Mouse (Mus musculus): ENCODE results near the gene Fat3.

The Fat3 gene

DNA sequence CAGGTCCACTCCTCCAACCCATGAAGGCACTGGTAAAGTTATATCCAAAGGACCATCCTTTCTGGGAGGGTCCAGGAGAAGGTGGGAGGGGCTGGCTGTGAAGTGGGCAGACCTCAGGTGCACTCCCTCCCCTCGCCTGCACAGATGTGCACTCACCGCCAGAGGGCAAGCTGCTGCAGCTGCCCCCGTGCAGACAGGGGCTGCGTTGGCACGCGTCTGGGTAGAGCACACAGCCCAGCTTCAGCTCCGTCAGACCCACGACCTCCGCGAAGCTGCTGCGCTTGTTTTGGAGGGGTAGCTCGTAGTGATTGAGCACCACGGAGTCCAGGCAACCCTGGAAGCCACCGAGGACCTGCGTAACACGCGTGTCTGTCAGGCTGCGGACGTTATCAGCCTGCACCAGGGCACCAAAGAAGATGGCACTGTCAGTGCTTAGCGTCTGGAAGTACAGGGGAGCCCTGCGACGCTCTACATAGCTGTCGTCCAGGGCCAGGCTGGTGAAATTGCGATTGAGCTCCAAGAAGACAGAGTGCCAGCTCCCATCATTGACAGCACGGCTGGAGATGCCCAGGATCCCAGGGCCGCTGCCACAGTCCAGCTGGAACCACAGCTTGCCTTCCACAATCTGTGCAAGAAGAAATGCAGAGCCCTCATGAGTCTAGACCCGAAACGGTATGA lies 563.1 kb downstream of the Fat3 start:
- DNase-seq: no peak

- no peak for DNase-seq
Measured at GRCm38 (mm10) chr9:15930928-15931443, 570.1 kb downstream of the Fat3 start.

DNA sequence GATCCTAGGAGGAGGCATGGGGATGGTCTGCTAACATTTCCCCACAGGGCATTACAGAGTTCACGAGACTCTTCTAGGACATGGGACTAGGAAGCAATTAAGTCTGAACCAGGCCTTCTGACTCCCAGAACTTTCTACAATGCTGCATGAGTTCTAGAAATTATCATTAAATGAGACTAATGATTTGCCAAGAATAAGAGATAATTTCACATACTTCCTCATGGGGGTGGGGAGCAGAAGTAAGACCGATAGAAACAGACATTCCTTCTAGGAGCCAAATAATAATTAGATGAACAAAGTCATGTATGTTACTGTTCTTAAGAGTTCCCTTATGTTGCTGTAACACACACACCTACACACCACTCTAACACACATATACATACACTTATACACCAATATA lies 572.8 kb downstream of the Fat3 start:
- no peak for DNase-seq

- no peak for DNase-seq
Measured at GRCm38 (mm10) chr9:15927378-15928083, 573.6 kb downstream of the Fat3 start.

DNA sequence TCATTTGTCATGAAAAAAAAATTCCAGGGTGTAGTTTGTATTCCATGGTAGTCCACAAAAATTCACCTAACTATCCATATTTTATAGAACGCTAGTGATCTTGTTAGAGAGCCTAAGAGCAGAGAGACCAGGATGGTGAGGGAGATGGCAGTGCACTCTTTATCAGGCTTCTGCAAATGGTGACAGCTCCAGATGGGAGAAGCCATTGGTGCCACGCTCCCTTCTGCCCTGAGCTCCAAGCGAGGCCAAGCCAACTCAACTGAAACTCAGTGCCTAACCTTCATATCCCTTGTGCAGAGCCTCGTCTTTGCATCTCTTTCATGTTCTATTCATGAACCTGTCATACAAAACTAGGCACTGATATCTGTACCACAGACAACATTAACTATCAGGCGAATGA lies 575.8 kb downstream of the Fat3 start:
- no peak for DNase-seq

- DNase-seq: no peak
Measured at GRCm38 (mm10) chr9:15920271-15920670, 580.8 kb downstream of the Fat3 start.

DNA sequence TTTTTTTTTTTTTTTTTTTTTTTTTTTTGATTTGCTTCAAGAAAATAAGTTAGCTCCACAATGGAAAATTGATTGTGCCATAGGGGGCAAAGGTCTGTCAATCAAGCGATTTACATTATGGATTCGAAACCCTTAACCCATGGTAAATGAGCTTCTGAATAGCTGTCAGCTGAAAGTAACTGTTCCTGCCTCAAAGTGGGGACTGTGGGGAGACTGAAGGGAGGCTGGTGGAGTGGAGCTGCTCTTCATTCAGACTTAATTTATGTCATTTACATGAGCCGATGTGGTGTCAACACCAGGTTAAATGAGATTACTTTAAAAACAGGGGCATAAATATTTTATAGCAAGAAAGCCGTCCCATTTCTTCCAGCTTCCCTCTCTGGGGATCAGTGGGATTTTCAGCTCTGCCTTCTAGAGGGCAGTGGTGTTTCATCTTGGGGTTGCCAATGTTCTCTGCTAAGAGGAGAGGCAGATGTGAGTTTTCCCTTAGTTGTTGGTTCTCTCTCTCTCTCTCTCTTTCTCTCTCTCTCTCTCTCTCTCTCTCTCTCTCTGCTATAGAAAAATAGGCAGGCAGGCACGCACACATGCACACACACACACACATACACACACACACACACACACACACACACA lies 581.6 kb downstream of the Fat3 start:
- no peak for DNase-seq

- DNase-seq: no peak
Measured at GRCm38 (mm10) chr9:15916600-15916999, 584.5 kb downstream of the Fat3 start.

- DNase-seq: no peak
Measured at GRCm38 (mm10) chr9:15912735-15913134, 588.4 kb downstream of the Fat3 start.

- no peak for DNase-seq
Measured at GRCm38 (mm10) chr9:15909397-15910113, 591.5 kb downstream of the Fat3 start.

GRCm38 (mm10) chr9:15903948-15904750 lies 596.9 kb downstream of the Fat3 start:
- DNase-seq: no peak

GRCm38 (mm10) chr9:15898112-15898511 lies 603.0 kb downstream of the Fat3 start:
- no peak for DNase-seq

GRCm38 (mm10) chr9:15886756-15887155 lies 614.3 kb downstream of the Fat3 start:
- DNase-seq: no peak

DNA sequence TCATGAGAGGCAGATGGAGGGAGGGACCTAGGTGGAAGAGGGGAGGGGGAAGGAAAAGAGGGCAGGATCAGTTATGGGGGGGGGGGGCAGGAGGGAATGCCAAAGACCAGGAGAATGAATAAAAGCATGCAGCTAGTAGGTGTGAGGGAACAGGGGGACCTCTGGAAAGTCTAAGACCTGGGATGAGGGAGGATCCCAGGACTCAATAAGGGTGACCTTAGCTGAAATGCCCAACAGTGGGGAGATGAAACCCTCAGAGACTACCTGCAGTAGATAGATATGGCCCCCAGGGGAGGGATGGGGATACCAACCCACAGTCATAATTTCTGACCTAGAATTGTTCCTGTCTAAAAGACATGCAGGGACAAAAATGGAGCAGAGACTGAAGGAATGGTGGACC lies 620.3 kb downstream of the Fat3 start:
- no peak for DNase-seq

- DNase-seq: peak; percentile 10
Measured at GRCm38 (mm10) chr9:15880160-15880603, 620.9 kb downstream of the Fat3 start.

GRCm38 (mm10) chr9:15874506-15875160 lies 626.5 kb downstream of the Fat3 start, which contains the start of gene Mtnr1b:
Gene Mtnr1b (minus strand): TSS chr9:15874556.
- no peak for DNase-seq

- no peak for DNase-seq
Measured at GRCm38 (mm10) chr9:15870013-15870412, 631.1 kb downstream of the Fat3 start.

DNA sequence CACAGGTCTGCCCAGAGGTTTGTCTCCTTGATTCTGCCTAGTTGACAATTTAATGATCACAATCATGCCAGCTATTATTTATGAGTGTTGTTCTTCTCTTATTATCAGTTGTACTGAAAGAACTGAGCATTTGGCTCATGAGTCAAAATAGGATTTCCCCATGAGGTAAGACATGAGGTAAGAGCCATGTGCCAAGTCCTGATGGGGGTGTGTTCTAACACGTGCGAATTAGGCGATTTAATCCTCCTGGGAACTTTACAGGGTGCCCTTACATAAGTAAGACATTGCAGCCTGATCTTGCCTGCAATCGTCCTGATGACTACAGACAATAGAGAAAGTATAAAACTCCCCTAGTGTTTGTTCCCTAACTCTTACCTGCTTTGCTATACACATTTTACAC lies 631.6 kb downstream of the Fat3 start:
- DNase-seq: no peak

DNA sequence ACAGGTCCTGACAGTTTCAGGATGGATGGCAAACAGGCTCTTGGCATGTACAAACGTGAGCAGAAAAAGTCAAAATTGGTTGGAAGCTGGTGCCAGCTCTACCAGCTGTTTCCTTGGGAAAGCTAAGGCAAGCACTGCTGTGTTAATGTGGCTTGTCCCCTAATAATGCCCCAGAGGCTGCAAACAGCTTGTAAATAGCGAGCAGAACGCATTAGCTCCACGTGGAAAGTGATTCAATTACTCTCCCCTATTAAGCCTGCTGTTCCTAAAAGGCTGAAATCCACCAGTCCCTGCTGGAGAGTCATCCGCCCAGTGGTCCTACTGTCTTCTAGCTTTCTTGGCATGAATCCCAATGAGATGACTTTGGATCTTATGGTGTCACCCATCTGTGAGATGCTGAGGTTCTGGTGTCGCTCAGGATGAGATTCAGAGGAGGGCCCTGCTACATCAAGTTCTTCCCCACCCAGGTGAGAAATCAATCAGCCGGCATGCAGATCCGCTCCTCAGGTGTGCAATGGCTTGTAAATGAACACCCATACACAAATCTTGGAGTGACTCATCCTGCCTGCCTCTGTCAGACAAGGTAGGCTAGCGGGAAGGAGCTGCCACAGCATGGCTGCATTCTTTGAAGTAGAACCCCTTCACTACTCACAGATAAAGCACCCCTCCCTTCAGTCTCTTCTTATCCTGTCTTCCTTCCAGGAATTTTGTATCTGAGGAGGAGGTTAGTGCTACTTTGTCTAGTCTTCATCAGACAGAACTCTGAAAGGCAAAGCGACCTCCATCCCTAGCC lies 634.6 kb downstream of the Fat3 start:
- no peak for DNase-seq

- DNase-seq: no peak
Measured at GRCm38 (mm10) chr9:15861402-15861801, 639.7 kb downstream of the Fat3 start.

Measured in lung, postnatal 14 days (tissue).